Mouse (Mus musculus) adrenal gland, postnatal 25 days (tissue): ENCODE measurements at regions not wholly inside any gene's neighbourhood (a gene's known extent, or its start where the extent isn't known, plus 50 kb on each side); places are given as distances from the start of the nearest gene placed in this dataset.

ENCODE experiments used
- DNase-seq: peaks from one replicate; pipeline ENCODE4 v3.0.0; 2021; ENCODE audit warnings: mixed read lengths

DNA sequence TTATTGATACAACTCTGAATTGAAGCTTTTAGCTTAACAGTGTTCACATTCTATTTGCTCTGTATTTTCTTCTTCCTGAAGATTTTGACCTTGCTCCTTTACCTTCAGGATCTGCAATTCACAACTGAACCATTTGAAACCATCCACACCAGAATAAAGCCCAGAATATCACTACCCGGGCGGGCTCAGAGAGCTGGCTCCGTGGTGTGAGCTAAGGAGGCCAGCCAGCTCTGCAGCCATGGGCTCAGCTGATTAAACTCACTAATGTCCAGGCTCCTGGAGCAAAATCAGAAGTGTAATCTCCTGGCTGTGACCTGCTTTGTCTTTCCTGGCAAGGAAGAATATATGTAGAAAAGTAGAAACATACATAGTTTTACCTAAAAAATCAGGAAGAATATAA, 309.9 kb downstream of the Gm10295 start:
- DNase-seq, result no peak

DNA sequence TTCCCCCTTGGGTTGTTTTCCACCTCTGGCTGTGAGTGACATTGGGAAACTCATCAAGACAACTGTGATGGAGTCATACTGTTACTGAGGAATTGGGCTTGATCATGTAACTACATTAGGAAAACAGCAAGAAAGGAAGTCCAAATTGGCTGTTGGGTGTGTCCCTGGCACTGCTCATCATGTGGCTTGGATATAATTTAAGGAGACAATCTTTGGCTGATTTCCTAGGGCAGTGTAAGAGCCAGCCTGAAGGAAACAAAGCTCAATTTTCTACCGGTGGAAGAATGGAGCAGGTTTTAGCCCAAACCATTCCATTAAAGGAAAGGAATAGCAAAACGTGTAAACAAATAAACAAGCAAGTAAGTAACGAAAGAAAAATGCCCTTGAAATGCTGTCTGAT, 310.4 kb downstream of the Gm10295 start:
- DNase-seq, result no peak

DNA sequence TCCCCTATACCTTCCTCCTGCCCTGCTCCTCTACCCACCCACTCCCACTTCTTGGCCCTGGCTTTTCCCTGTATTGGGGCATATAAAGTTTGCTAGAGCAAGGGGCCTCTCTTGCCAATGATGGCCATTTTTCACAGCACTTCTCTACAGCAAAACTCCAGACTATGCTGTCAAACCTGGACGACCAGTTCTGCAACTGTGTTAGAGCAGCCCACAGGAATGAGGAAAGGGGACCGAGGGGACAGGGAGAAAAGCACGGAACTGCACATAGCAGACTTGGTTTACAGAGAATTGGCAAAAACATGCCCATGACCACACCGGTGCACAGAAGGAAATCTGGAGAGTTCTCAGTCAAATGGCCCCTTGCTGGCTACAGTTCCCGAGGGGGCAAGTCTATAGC, 312.7 kb downstream of the Gm10295 start:
- DNase-seq, result no peak

DNA sequence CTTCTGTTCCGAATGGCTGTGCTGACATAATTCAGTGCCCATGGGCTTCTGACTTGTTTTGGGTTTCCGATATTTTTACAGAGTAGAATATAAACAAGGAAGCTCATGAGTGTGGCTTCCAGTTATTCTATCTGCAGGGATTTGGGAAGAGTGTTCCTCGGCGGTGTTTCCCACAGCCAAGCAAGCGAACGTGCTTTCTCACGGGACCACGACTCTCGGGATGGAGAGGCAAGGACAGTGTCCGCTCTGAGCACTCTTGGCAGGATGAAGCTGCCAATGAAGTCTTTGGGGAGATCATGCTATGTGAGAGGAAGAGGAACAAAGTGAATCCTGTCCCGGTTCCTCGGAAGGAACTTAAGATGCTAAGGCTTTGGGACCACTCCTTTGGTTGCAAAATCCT, 318.2 kb downstream of the Gm10295 start:
- DNase-seq, result no peak

DNA sequence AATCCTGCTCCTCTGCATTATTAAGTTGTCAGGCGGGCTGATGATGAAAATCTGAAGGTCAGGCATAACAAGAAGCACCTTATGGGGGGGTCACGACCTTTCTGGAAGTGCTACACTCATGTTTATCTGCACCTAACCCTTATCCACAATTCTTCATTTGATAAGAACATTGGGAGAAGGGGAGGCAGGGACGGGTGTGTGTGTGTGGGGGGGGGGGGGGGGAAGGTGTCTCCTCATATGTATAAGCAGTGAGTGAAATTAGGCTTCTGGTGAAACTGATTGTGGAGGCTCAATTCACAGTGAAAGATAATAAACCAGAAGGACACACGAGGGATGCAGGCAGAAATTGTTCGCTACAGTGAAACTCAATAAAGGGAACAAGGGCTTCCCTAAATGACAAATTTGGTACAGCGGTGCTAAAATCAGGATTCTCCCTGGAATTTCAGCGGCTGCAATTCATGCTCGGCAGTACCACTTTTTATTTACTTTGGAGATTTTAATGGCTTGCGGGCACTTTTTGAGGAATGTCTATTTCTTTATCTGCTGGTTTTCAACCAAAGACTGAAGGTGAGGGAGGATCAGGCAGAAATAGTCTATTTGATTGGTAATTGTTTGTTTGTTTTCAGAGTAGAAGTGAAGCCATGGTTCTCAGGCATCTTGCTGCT, 327.2 kb downstream of the Gm10295 start:
- no peak for DNase-seq

DNA sequence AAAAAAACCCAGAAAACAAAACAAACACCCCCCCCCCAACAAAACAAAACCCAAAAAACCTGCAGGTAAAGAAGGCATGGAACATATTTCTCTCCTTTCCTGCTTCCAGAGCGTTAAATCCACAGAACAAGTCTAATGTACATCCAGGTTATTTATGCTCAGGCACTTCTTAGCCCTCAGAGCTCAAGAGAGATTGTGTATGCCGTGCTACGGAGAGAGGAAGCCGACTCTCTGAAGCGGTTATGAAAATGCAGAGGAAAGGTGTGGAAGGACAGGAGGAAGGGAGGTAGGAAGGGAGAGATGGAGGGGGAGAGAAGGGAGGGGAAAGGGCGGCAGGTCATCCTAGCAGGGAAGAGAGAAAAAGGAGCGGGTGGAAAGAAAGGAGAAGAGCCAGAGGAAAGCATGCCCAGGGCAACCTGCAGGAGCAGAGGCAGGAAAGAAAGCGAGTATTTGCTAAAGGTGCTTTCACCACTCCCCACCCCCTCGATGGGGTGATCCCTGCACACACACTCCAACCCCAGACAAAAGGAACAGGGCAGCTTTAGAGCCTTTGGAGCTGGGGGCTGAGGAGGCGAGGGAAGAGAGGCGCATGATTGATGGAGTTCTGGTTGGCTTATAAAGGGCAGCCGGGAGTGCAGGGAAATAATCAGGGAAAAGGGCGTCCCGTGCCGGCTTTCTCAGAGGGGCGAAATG, 327.9 kb downstream of the Gm10295 start:
- no peak for DNase-seq
